Mouse (Mus musculus): ENCODE measurements around the gene Enc1. TPM values are rescaled to one million over a fixed set of nuclear protein-coding genes. Genes with fewer than 3 reads are reported as not detected.

Enc1 gene
- polyA plus RNA-seq (2015; fragmentation: Nextera tagmentation; extraction: Ambion mirVana), result 0.55 and 0.67 TPM in 2 replicates

DNA sequence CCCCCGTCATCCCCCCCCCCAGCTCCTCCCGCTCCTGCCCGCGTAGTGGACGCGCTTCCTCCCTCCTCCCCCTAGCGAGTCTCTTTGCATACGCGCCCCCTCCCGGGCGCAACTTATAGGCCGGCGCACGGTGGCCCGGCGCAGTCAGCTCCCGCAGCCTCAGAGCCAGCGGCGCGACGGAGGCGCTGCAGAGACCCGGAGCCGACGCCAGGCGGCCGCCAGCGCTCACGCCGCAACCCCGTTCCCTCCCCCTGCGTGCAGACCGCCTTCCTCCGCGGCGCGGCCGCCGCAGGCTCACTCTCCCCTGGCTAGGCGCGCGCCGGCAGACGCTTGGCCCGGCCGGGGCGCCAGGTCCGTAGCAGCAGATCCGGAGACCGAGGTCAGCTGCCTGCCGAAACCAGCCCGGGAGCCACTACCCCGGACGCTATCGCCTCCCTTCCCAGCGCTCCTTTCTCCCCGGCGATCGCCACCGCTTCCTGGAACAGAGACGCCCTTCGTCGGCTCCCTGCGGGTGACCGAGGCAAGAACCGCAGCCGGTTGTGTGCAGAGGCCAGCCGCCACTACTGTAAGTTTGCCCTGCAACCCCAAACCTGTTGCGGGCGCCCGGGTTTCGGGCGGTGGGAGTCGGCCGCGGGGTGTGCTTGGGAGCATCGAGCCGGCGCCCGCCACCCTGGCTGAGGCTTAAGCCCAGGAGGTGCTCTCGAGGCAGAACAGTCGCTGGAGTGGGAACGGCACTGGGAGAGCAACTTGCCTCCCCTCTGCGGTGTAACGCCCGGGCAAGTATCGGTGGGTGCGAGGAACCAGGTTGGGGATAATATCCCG is at the start of gene Enc1:
Enc1 (plus strand) TSS at position 141 of the 822 bp plus-strand sequence.
- H3K27ac ChIP-seq (replicated peaks), result peak within 1 kb of the TSS; percentile 76
- no peaks in the 10 kb centered on the region for H3K9me3 ChIP-seq (replicated peaks)
- H3K4me1 ChIP-seq (replicated peaks), result peaks cover 8% of the 10 kb centered on the region
- peak; percentile 79 for ATAC-seq (ENCODE audit: insufficient read depth)
- peak within 1 kb of the TSS; percentile 54; the same call in 1 of the 2 replicates for H3K9ac ChIP-seq
- peaks cover 56% of the 10 kb centered on the region for H3K27me3 ChIP-seq
- peak within 1 kb of the TSS; percentile 64 for H3K4me3 ChIP-seq (replicated peaks)
- H3K36me3 ChIP-seq (replicated peaks), result peaks cover 5% of the 10 kb centered on the region
- under 1% methylated on average over 77 of the region's 89 CpGs for WGBS (ENCODE audit: insufficient replicate concordance)
- peak within 1 kb of the TSS; percentile 79 for H3K4me2 ChIP-seq

GRCm38 (mm10) chr13:97192649-97193048 is 48.3 kb upstream of the Enc1 start:
- Histone ChIP-seq H3K9ac (no peak overlapping the region), H3K4me3 (replicated peaks) (no peak overlapping the region), H3K27ac (replicated peaks) (no peak overlapping the region), H3K27me3 (no peaks in the 10 kb centered on the region), H3K4me2 (no peak overlapping the region), H3K9me3 (replicated peaks) (no peaks in the 10 kb centered on the region), H3K36me3 (replicated peaks) (peaks cover 6% of the 10 kb centered on the region; the same call in 1 of the 2 replicates), H3K4me1 (replicated peaks) (peaks cover 4% of the 10 kb centered on the region)
- 84% methylated on average over 11 of the region's 11 CpGs for WGBS (ENCODE audit: insufficient replicate concordance)
- no peak for ATAC-seq (ENCODE audit: insufficient read depth)

DNA sequence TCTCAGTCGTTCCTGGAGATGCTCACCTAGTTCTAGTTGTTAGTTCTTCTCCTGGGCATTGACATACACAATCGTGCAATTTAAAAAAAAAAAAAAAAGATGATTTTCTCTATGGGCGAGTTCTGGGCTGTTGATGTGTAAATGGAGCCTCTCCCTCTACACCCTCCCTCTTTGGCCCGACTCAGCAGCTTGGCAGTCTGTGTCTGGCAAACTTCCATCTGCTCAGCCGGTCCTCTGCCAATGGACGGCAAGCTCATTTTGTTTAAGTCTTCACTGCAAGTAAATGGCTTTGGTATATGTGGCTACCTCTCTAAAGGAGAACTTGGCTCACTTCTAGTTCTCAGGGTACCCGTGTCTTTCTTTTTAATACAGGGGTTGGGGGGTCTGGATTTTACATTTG is 47.5 kb upstream of the Enc1 start:
- Histone ChIP-seq H3K9ac (no peak overlapping the region), H3K27me3 (no peaks in the 10 kb centered on the region), H3K4me3 (replicated peaks) (no peak overlapping the region), H3K36me3 (replicated peaks) (peaks cover 6% of the 10 kb centered on the region; the same call in 1 of the 2 replicates), H3K4me2 (no peak overlapping the region), H3K27ac (replicated peaks) (no peak overlapping the region), H3K9me3 (replicated peaks) (no peaks in the 10 kb centered on the region), H3K4me1 (replicated peaks) (peaks cover 12% of the 10 kb centered on the region)
- ATAC-seq (ENCODE audit: insufficient read depth), result no peak
- 51% methylated on average over 7 of the region's 7 CpGs for WGBS (ENCODE audit: insufficient replicate concordance)

GRCm38 (mm10) chr13:97196186-97196924 is 44.5 kb upstream of the Enc1 start:
- Histone ChIP-seq H3K4me2 (peak overlapping the region; percentile 16), H3K27me3 (no peaks in the 10 kb centered on the region), H3K4me1 (replicated peaks) (peaks cover 17% of the 10 kb centered on the region), H3K9me3 (replicated peaks) (no peaks in the 10 kb centered on the region), H3K27ac (replicated peaks) (no peak overlapping the region), H3K9ac (no peak overlapping the region), H3K36me3 (replicated peaks) (peaks cover 6% of the 10 kb centered on the region; the same call in 1 of the 2 replicates), H3K4me3 (replicated peaks) (peak overlapping the region; percentile 20)
- ATAC-seq (ENCODE audit: insufficient read depth), result no peak
- WGBS (ENCODE audit: insufficient replicate concordance), result 74% methylated on average over 12 of the region's 12 CpGs

GRCm38 (mm10) chr13:97196925-97197218 is 44.0 kb upstream of the Enc1 start:
- Histone ChIP-seq H3K4me1 (replicated peaks) (peaks cover 17% of the 10 kb centered on the region), H3K4me2 (peak overlapping the region; percentile 95), H3K9me3 (replicated peaks) (no peaks in the 10 kb centered on the region), H3K27ac (replicated peaks) (no peak overlapping the region), H3K36me3 (replicated peaks) (peaks cover 6% of the 10 kb centered on the region; the same call in 1 of the 2 replicates), H3K27me3 (no peaks in the 10 kb centered on the region), H3K9ac (no peak overlapping the region), H3K4me3 (replicated peaks) (peak overlapping the region; percentile 20)
- ATAC-seq (ENCODE audit: insufficient read depth), result no peak
- WGBS (ENCODE audit: insufficient replicate concordance), result 81% methylated on average over 2 of the region's 2 CpGs

- H3K4me3 ChIP-seq (replicated peaks), result peak within 1 kb of the TSS; percentile 73
- peaks cover 5% of the 10 kb centered on the region; the same call in 1 of the 2 replicates for H3K36me3 ChIP-seq (replicated peaks)
- H3K9me3 ChIP-seq (replicated peaks), result no peaks in the 10 kb centered on the region
- WGBS (ENCODE audit: insufficient replicate concordance), result under 1% methylated on average over 45 of the region's 45 CpGs
- H3K4me1 ChIP-seq (replicated peaks), result peaks cover 17% of the 10 kb centered on the region
- peak within 1 kb of the TSS; percentile 95 for H3K4me2 ChIP-seq
- peak; percentile 94 for ATAC-seq (ENCODE audit: insufficient read depth)
- H3K27me3 ChIP-seq, result no peaks in the 10 kb centered on the region
- peak within 1 kb of the TSS; percentile 62 for H3K9ac ChIP-seq
- peak within 1 kb of the TSS; percentile 79 for H3K27ac ChIP-seq (replicated peaks)
Measured at GRCm38 (mm10) chr13:97197932-97198562, 42.9 kb upstream of the Enc1 start, which contains the start of gene Hexb. Gene Hexb, minus strand, starts transcription at chr13:97198357.

DNA sequence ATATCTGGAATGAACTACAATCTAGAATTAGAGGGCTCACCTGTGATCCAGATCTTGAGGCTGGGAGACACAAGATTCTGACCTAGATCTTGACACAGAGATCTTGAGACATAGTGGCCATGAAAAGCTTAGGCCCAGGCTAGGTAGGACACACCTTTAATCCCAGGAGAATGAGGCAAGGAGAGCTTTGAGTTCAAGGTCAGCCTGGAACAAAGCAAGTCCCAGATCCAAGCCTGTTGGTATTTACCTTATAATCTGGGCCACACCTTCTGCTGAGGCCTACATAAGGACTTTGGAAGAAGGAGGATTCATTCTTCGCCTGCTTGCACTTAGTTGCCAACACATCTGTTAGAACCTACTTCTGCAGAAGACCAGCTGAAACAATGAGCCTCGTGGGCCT is 41.8 kb upstream of the Enc1 start:
- Histone ChIP-seq H3K4me1 (replicated peaks) (peaks cover 17% of the 10 kb centered on the region), H3K27ac (replicated peaks) (no peak overlapping the region), H3K4me3 (replicated peaks) (no peak overlapping the region), H3K27me3 (no peaks in the 10 kb centered on the region), H3K4me2 (no peak overlapping the region), H3K9me3 (replicated peaks) (no peaks in the 10 kb centered on the region), H3K36me3 (replicated peaks) (no peaks in the 10 kb centered on the region), H3K9ac (no peak overlapping the region)
- ATAC-seq (ENCODE audit: insufficient read depth), result no peak
- 42% methylated on average over 2 of the region's 2 CpGs for WGBS (ENCODE audit: insufficient replicate concordance)

DNA sequence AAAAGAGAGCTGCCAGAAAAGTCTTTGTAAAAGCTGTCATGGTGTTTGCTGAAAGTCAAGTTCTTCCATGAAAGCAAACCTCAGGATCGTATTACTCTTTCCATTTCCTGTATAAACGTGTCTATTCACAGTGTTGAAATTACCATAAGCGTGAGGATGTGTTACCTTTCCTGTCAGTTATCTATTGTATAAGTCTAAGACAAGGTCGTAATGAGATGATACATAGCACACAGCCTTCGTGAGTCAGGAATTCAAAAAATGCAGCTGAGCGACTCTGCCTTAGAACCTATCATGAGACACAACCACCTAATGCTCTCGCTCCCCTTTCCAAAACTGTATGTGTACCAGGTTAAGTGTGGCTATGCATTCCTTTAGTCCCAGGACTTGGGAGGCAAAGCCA is 39.8 kb upstream of the Enc1 start:
- Histone ChIP-seq H3K36me3 (replicated peaks) (no peaks in the 10 kb centered on the region), H3K9me3 (replicated peaks) (no peaks in the 10 kb centered on the region), H3K27me3 (no peaks in the 10 kb centered on the region), H3K4me1 (replicated peaks) (peaks cover 33% of the 10 kb centered on the region), H3K4me2 (no peak overlapping the region), H3K9ac (no peak overlapping the region), H3K27ac (replicated peaks) (no peak overlapping the region), H3K4me3 (replicated peaks) (no peak overlapping the region)
- 60% methylated on average over 7 of the region's 7 CpGs for WGBS (ENCODE audit: insufficient replicate concordance)
- no peak for ATAC-seq (ENCODE audit: insufficient read depth)

DNA sequence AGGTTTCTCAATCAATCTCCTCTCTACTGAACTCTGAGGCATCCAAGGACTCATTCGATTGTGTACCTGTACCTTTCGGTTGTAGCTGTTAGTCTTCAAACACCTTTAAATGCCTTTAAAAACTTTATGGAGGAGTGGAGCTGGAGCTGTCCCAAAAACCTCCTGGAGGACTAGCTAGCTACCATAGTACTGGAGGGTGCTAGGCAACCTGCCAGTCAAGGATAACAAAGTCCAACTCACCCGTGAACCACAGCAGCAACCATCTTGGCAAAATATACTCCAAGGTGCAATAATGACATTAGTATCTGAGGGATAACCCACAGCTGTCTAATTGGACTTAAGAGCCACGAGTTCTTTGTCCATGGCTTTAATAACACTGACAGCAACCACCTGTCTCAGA is 39.0 kb upstream of the Enc1 start:
- no peak overlapping the region for H3K9ac ChIP-seq
- H3K27ac ChIP-seq (replicated peaks), result no peak overlapping the region
- H3K36me3 ChIP-seq (replicated peaks), result no peaks in the 10 kb centered on the region
- 59% methylated on average over 4 of the region's 4 CpGs for WGBS (ENCODE audit: insufficient replicate concordance)
- no peaks in the 10 kb centered on the region for H3K9me3 ChIP-seq (replicated peaks)
- H3K4me1 ChIP-seq (replicated peaks), result peaks cover 36% of the 10 kb centered on the region
- no peaks in the 10 kb centered on the region for H3K27me3 ChIP-seq
- no peak for ATAC-seq (ENCODE audit: insufficient read depth)
- no peak overlapping the region for H3K4me2 ChIP-seq
- H3K4me3 ChIP-seq (replicated peaks), result no peak overlapping the region

DNA sequence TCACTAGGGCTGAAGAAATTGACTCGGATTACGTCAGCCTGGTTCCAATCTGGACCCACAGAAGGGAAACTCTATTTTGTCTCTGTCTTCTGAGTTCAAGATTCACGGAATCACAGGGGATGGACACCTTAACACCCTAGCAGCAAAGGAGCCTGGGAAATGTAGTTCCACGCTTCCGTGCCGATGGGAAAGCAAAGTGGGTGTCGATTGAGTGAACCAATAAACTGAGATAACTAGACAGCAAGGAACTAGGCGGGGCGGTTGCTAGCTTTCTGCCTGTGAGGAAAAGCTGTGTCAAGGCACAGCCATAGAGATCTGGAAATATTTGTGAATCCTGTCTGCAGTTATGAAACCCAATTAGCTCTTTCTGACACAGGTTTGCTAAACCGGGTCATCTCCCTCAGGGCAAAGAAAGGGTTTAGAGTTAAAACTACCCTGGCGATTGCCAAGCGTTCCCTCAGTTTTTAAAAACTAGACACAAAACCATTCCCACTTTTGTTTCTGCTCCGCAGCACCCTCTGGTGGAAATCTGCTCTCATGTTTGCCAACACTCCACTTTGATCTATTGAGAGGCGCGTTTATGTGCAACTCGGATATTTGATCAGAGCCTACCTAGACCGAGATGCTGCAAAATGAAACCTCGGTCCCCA is 35.7 kb upstream of the Enc1 start:
- no peaks in the 10 kb centered on the region for H3K36me3 ChIP-seq (replicated peaks)
- peak overlapping the region; percentile 44 for H3K4me3 ChIP-seq (replicated peaks)
- no peaks in the 10 kb centered on the region for H3K27me3 ChIP-seq
- H3K27ac ChIP-seq (replicated peaks), result peak overlapping the region; percentile 63
- peak overlapping the region; percentile 68 for H3K4me2 ChIP-seq
- no peaks in the 10 kb centered on the region for H3K9me3 ChIP-seq (replicated peaks)
- 6% methylated on average over 18 of the region's 18 CpGs for WGBS (ENCODE audit: insufficient replicate concordance)
- peak; percentile 79 for ATAC-seq (ENCODE audit: insufficient read depth)
- H3K9ac ChIP-seq, result no peak overlapping the region
- H3K4me1 ChIP-seq (replicated peaks), result peaks cover 19% of the 10 kb centered on the region; the same call in 1 of the 2 replicates
